Mouse (Mus musculus) liver, embryonic 16.5 days (tissue): ENCODE results near the gene Ankrd23. TPM values are rescaled to one million over a fixed set of nuclear protein-coding genes. Genes with fewer than 3 reads are reported as not detected.

Experiments
- ATAC-seq: fragments of 200-750 bp; cut with Nextera tagmentation; 2 replicates; pipeline ENCODE4 v1.8.0; 2017; ENCODE audit warnings: low read depth, mild to moderate bottlenecking, moderate number of reproducible peaks, moderate library complexity
- H3K27ac ChIP-seq: fragments of 300-500 bp; sonication (generic); 2 replicates; pipeline ENCODE4 v1.5.1; 2014; ENCODE audit warnings: mild to moderate bottlenecking, low read length
- H3K27me3 ChIP-seq: fragments of 300-500 bp; sonication (generic); 2 replicates; pipeline ENCODE4 v1.6.1; 2014; ENCODE audit warnings: low read depth, low read length, mixed read lengths; ENCODE audit not compliant: control insufficient read depth, insufficient read depth
- H3K36me3 ChIP-seq: fragments of 300-500 bp; sonication (generic); 2 replicates; pipeline ENCODE4 v1.6.1; 2014; ENCODE audit warnings: mild to moderate bottlenecking; ENCODE audit not compliant: control insufficient read depth, insufficient read depth
- H3K4me1 ChIP-seq: fragments of 300-500 bp; sonication (generic); 2 replicates; pipeline ENCODE4 v1.6.1; 2014; ENCODE audit warnings: low read depth, low read length, mixed read lengths; ENCODE audit not compliant: control insufficient read depth
- H3K4me2 ChIP-seq: fragments of 300-500 bp; sonication (generic); 2 replicates; pipeline ENCODE4 v1.6.1; 2014; ENCODE audit warnings: low read depth, low read length, mixed read lengths
- H3K4me3 ChIP-seq: fragments of 300-500 bp; sonication (generic); 2 replicates; pipeline ENCODE4 v1.5.1; 2014; ENCODE audit warnings: low read depth, mild to moderate bottlenecking, low read length
- H3K9ac ChIP-seq: fragments of 300-500 bp; sonication (generic); 2 replicates; pipeline ENCODE4 v1.6.1; 2014; ENCODE audit warnings: low read depth, low read length
- H3K9me3 ChIP-seq: fragments of 300-500 bp; sonication (generic); replicated peaks from 2 replicates; pipeline ENCODE4 v1.6.1; 2016; ENCODE audit warnings: low read length; ENCODE audit not compliant: control insufficient read depth
- WGBS: fragments of 180-500 bp; shearing (Covaris S2); extraction: QIAGEN DNeasy Blood & Tissue Kit; methylation state at CpG from one replicate; pipeline ENCODE4 v1.1.7; 2014; ENCODE audit not compliant: insufficient replicate concordance; 5-methylcytosine and 5-hydroxymethylcytosine counted together
- polyA plus RNA-seq: library from polyadenylated mRNA; unstranded; fragments of >200 nt; fragmentation: Nextera tagmentation; extraction: Ambion mirVana; gene quantifications from 2 replicates; pipeline ENCODE4 v1.2.1, GENCODE M21; 2015

Gene Ankrd23
- polyA plus RNA-seq, 1 experiment from 2014 or later = 4.3 TPM

DNA sequence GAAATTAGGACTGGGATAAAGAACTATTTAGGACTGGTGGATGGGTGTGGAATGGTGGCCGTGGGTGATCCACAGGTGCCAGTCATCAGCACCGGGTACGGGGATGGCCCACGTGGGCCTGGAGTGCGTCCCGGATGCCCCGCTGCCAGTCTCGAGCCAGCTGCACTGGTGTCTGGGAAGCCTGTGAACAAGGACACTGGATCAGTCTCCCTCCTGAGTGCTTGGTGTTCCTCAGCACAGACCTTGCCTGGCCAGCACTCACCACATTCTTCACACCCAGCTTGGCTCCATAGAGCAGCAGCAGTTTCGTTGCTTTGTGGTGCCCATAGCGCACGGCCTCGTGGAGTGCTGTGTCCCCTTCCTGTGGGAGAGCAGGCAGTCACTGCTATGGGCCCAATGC is 5.2 kb downstream of the Ankrd23 start:
- ATAC-seq = no peak
- Histone ChIP-seq H3K4me2 (no peak overlapping the region), H3K9ac (no peak overlapping the region), H3K27ac (no peak overlapping the region), H3K27me3 (no peaks in the 10 kb centered on the region), H3K4me3 (no peak overlapping the region), H3K4me1 (peaks cover 2% of the 10 kb centered on the region), H3K36me3 (no peaks in the 10 kb centered on the region), H3K9me3 (no peaks in the 10 kb centered on the region)
- 91% methylated on average over 12 of the region's 12 CpGs for WGBS

DNA sequence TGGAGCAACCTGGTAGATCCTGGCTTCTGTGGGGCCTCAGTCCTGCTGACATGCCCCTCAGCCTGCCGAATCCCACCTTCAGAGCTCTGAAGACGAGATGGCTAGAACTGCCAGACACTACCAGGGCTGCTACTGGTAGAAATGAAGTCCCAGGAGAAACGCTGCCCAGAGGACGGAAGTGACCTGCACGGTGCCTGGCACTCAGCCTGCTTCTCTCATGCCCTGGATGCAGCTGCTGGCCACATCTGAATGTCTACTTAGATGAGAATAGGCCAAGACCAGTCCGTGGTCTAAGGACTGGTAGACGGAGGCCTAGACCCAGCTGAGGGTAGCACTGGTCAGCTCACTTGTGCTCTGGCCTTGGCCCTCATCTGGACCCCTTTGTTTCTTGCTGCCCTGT is 5.7 kb downstream of the Ankrd23 start:
- Histone ChIP-seq H3K9me3 (no peaks in the 10 kb centered on the region), H3K27ac (no peak overlapping the region), H3K27me3 (no peaks in the 10 kb centered on the region), H3K4me3 (no peak overlapping the region), H3K4me1 (peaks cover 2% of the 10 kb centered on the region), H3K4me2 (no peak overlapping the region), H3K36me3 (no peaks in the 10 kb centered on the region), H3K9ac (no peak overlapping the region)
- no peak for ATAC-seq
- 79% methylated on average over 7 of the region's 7 CpGs for WGBS

DNA sequence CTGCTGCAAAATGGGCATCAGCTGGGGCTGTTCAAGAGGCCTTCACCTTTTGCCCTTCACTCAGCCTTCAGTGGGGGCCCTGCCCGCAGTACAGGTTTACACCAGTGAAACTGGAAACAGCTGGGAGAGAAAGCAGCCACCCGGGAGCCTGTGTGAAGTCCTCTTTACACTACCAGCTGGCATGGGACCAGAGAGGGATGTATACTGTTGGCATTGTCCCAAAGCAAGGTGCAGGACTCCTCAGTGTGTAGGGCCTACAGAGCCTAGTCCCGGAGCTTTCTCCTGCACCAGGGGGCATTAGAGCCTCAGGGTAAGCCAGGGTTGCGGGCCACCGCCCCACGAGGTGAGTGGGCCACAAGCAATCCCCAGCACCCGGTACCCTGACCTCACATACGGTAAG is 6.2 kb downstream of the Ankrd23 start:
- Histone ChIP-seq H3K4me1 (peaks cover 2% of the 10 kb centered on the region), H3K27me3 (no peaks in the 10 kb centered on the region), H3K36me3 (peaks cover under 1% of the 10 kb centered on the region; the same call in 1 of the 2 replicates), H3K9ac (no peak overlapping the region), H3K9me3 (no peaks in the 10 kb centered on the region), H3K4me2 (no peak overlapping the region), H3K27ac (no peak overlapping the region), H3K4me3 (no peak overlapping the region)
- WGBS = 70% methylated on average over 8 of the region's 8 CpGs
- ATAC-seq = no peak

DNA sequence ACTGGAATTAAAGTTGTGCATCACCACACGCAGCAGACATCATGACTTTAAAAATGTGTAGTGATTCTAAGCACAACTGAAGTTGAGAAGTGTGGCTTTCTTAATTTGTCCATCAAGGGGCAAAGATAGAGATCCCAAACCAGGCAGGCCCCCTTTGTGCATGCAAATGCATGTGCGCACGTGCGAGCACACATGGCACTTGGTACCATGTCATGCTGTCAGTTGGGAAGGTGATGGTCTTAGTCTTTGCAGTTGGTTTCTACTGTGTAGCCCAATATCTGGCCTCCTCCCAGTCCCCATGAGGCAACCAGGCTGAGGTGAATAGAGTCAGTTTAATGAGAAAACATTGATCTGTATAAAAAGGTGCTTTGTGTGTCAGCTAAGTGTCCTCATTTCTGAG is 6.8 kb downstream of the Ankrd23 start:
- no peak overlapping the region for H3K27ac ChIP-seq
- H3K9ac ChIP-seq = no peak overlapping the region
- H3K4me2 ChIP-seq = no peak overlapping the region
- no peak for ATAC-seq
- no peaks in the 10 kb centered on the region for H3K9me3 ChIP-seq
- 87% methylated on average over 4 of the region's 4 CpGs for WGBS
- peaks cover 6% of the 10 kb centered on the region for H3K36me3 ChIP-seq
- peaks cover 2% of the 10 kb centered on the region for H3K4me1 ChIP-seq
- no peaks in the 10 kb centered on the region for H3K27me3 ChIP-seq
- H3K4me3 ChIP-seq = no peak overlapping the region

DNA sequence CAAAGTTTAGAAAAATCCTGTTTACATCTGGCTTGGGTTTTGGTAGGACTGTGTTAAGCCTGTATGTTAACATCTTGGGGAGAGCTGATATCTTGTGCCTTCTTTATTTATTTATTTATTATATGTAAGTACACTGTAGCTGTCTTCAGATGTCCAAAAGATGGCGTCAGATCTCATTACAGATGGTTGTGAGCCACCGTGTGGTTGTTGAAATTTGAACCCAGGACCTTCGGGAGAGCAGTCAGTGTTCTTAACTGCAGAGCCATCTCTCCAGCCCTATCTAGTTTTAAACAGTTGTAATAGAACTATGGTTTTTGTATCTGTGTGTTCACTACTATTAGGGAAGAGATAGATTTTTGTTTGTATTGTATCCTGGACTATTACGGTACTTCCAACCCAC is 7.4 kb downstream of the Ankrd23 start:
- ATAC-seq = no peak
- WGBS = 76% methylated on average over 4 of the region's 4 CpGs
- Histone ChIP-seq H3K4me1 (peaks cover 2% of the 10 kb centered on the region), H3K9me3 (no peaks in the 10 kb centered on the region), H3K9ac (no peak overlapping the region), H3K4me3 (no peak overlapping the region), H3K4me2 (no peak overlapping the region), H3K27ac (no peak overlapping the region), H3K27me3 (no peaks in the 10 kb centered on the region), H3K36me3 (peaks cover 9% of the 10 kb centered on the region)

DNA sequence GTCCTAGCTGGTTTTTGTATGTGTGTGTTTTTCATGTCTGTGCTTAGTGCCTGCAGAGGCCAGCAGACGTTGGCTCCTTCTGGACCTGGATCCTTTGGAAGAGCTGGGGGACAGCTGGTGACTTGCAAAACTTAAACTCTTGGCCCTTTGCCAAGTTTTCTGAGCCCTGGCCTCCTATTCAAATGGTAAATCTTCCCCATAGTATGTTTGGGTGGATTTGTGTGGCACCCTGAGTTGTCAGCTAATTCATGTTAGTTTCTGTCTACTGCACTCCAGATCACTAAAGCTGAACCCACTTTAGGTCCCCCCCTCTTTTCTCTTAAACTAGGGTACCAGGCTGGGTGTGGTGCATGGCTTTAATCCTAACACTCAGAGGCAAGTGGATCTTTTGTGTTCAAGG is 8.3 kb downstream of the Ankrd23 start:
- Histone ChIP-seq H3K27ac (no peak overlapping the region), H3K4me3 (no peak overlapping the region), H3K36me3 (peaks cover 10% of the 10 kb centered on the region), H3K9ac (no peak overlapping the region), H3K27me3 (no peaks in the 10 kb centered on the region), H3K4me2 (no peak overlapping the region), H3K4me1 (peaks cover 2% of the 10 kb centered on the region), H3K9me3 (no peaks in the 10 kb centered on the region)
- WGBS = 31% methylated on average over 1 of the region's 1 CpGs
- ATAC-seq = no peak

DNA sequence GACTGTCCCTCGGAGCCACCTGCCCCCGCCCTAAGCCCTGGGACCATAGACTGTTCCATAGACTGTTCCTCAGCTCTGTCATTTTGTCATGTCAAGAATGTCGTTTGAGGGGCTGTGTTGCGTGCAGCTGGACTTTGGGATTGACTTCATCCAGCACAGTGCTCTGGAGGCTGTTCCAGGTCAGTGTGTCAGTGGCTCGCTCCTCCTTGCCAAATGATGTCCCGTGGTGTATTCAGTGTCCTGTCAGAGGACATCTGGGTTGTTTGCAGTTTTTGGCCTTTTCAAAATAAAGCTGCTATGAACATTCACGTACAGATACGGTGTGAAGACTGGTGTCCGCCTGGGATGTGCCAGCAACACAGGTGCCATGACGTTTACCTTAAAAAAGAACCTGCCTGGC is 9.8 kb downstream of the Ankrd23 start:
- peaks cover 10% of the 10 kb centered on the region for H3K36me3 ChIP-seq
- no peaks in the 10 kb centered on the region for H3K9me3 ChIP-seq
- H3K4me1 ChIP-seq = peaks cover 2% of the 10 kb centered on the region
- no peak overlapping the region for H3K9ac ChIP-seq
- H3K4me2 ChIP-seq = no peak overlapping the region
- H3K27me3 ChIP-seq = no peaks in the 10 kb centered on the region
- ATAC-seq = peak; percentile 44
- no peak overlapping the region for H3K27ac ChIP-seq
- H3K4me3 ChIP-seq = no peak overlapping the region
- 80% methylated on average over 10 of the region's 10 CpGs for WGBS

DNA sequence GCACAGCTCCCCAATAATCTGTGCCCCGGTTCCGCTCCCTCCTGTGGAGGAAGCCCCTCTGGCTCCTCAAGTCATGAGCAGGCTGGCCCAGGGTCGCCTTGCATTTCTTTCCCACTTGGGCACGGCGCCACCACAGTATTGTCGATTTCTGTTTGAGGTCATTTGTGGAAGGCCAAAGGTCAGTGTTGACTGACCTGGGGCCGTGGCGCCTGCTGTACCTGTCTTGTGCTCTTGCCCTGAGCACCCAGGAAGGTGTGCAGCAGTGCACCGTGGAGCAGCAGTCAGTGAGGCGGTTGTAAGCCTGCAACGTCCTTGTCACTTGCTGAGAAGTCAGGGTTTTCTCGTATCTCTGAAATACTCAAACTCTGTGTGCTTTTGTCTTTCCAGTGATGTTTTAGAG is 10.9 kb downstream of the Ankrd23 start:
- H3K27ac ChIP-seq = no peak overlapping the region
- H3K36me3 ChIP-seq = peaks cover 14% of the 10 kb centered on the region
- WGBS = 79% methylated on average over 12 of the region's 12 CpGs
- peak; percentile 75 for ATAC-seq
- H3K27me3 ChIP-seq = no peaks in the 10 kb centered on the region
- peaks cover 2% of the 10 kb centered on the region for H3K4me1 ChIP-seq
- H3K4me2 ChIP-seq = no peak overlapping the region
- H3K4me3 ChIP-seq = no peak overlapping the region
- no peak overlapping the region for H3K9ac ChIP-seq
- H3K9me3 ChIP-seq = no peaks in the 10 kb centered on the region

DNA sequence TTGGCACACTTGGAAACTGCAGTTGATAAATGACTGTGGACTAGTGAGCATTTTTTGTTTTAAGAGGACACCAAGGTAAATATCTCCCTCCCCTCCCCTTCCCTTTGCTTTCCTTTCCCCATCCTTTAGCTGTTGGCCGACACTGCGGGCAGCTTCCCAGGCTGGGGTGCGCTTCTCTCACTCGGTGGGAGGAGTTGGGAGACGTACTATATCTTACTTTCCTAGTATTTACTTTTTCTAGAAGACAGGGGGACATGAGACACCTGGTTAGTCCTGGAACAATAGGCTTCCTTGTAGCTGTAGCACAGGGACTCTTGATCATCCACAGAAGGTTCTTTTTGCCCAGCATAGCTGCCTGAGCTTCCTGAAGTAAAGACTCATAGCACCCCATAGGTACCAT is 12.6 kb downstream of the Ankrd23 start:
- WGBS = 89% methylated on average over 5 of the region's 5 CpGs
- H3K4me1 ChIP-seq = peaks cover 2% of the 10 kb centered on the region

More for the DNA sequence above, 12.6 kb downstream of the Ankrd23 start:
- Histone ChIP-seq H3K9me3 (no peaks in the 10 kb centered on the region), H3K4me2 (no peak overlapping the region), H3K9ac (no peak overlapping the region), H3K27ac (no peak overlapping the region), H3K4me3 (no peak overlapping the region), H3K27me3 (no peaks in the 10 kb centered on the region), H3K36me3 (peaks cover 23% of the 10 kb centered on the region)
- ATAC-seq = no peak
